Mouse (Mus musculus) limb, embryonic 10.5 days (tissue): Measurements from ENCODE around the gene Gstm6. TPM values are rescaled to one million over a fixed set of nuclear protein-coding genes. Genes with fewer than 3 reads are reported as not detected.
"Not testable (repeated sequence)": the region's sequence is repeated elsewhere in the genome, so short reads cannot be mapped to it uniquely, and the experiment has no call there.

ENCODE experiments used
- DNase-seq: peaks from one replicate; pipeline ENCODE4 v3.0.0-alpha.2; 2017; ENCODE audit warnings: low spot score
- H3K27ac ChIP-seq: fragments of 300-500 bp; sonication (generic); 2 replicates; pipeline ENCODE4 v1.5.1; 2016; ENCODE audit warnings: mild to moderate bottlenecking
- H3K27me3 ChIP-seq: fragments of 300-500 bp; sonication (generic); 2 replicates; pipeline ENCODE4 v1.6.1; 2016; ENCODE audit warnings: low read depth, mild to moderate bottlenecking; ENCODE audit not compliant: poor library complexity, severe bottlenecking
- H3K36me3 ChIP-seq: fragments of 300-500 bp; sonication (generic); 2 replicates; pipeline ENCODE4 v1.6.1; 2016; ENCODE audit warnings: mild to moderate bottlenecking, moderate library complexity
- H3K4me1 ChIP-seq: fragments of 300-500 bp; sonication (generic); 2 replicates; pipeline ENCODE4 v1.6.1; 2016
- H3K4me3 ChIP-seq: fragments of 300-500 bp; sonication (generic); 2 replicates; pipeline ENCODE4 v1.5.1; 2016; ENCODE audit warnings: mild to moderate bottlenecking, moderate library complexity
- H3K9me3 ChIP-seq: fragments of 300-500 bp; sonication (generic); replicated peaks from 2 replicates; pipeline ENCODE4 v1.6.1; 2016; ENCODE audit warnings: mild to moderate bottlenecking
- WGBS: fragments of 180-500 bp; shearing (Covaris S2); methylation state at CpG from one replicate; pipeline ENCODE4 v1.1.7; 2016; 5-methylcytosine and 5-hydroxymethylcytosine counted together
- polyA plus RNA-seq: library from polyadenylated mRNA; unstranded; fragments of >200 nt; fragmentation: Nextera tagmentation; extraction: Ambion mirVana; gene quantifications from 2 replicates; pipeline ENCODE4 v1.2.1, GENCODE M21; 2016

The Gstm6 gene
- polyA plus RNA-seq, 1 experiment from 2014 or later: 3.6 TPM

DNA sequence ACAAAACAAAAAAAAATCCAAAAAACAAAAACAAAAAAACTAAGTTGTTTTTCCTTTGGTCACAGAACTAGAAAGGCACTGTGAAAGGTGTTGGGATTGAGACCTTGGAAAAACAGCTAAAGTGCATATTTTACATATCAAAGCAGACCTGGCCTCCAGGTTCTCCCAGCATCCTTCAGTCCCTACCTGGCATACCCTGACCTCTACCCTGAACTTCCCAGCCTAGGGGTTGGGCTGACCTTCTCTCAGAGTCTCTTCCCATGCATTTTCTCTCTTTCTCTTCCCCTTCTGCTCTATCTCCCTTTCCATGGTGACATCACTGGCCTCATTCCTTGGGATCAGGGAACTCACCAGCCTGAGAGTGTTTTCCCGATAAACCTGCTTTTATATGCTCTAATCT is 22.0 kb upstream of the Gstm6 start:
- Histone ChIP-seq H3K36me3 (no peaks in the 10 kb centered on the region), H3K9me3 (no peaks in the 10 kb centered on the region), H3K27ac (no peak overlapping the region), H3K27me3 (no peaks in the 10 kb centered on the region), H3K4me3 (no peak overlapping the region), H3K4me1 (peaks cover 3% of the 10 kb centered on the region; the same call in 1 of the 2 replicates)
- 78% methylated on average over 1 of the region's 1 CpGs for WGBS
- DNase-seq: no peak

GRCm38 (mm10) chr3:107964656-107965308 is 21.2 kb upstream of the Gstm6 start:
- Histone ChIP-seq H3K4me3 (no peak overlapping the region), H3K9me3 (no peaks in the 10 kb centered on the region), H3K4me1 (peaks cover 6% of the 10 kb centered on the region), H3K27me3 (no peaks in the 10 kb centered on the region), H3K27ac (no peak overlapping the region), H3K36me3 (no peaks in the 10 kb centered on the region)
- WGBS: 71% methylated on average over 5 of the region's 5 CpGs
- DNase-seq: no peak

DNA sequence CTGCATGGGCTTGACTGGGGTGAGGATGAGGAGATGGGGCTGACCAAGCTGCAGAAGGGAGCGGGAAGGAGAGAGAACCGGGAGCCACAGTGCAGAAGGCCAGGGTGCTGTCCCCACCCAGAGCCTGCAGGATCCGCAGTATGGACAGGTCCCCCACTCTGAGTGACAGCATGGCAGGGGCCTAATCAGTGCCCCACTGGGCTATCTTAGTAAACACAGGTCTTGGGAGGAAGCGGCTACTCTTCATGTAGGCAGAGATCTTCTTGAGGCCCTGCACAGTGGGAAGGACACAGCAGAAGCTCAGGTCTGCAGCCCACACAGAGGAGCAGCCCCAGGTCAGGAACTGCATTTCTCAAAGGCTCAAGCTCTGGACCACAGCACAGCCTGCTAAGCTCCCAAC is 20.5 kb upstream of the Gstm6 start:
- Histone ChIP-seq H3K36me3 (no peaks in the 10 kb centered on the region), H3K4me1 (peaks cover 7% of the 10 kb centered on the region; the same call in 1 of the 2 replicates), H3K4me3 (no peak overlapping the region), H3K9me3 (no peaks in the 10 kb centered on the region), H3K27ac (no peak overlapping the region), H3K27me3 (no peaks in the 10 kb centered on the region)
- DNase-seq: no peak
- whole genome bisulfite sequencing: 81% methylated on average over 4 of the region's 4 CpGs

DNA sequence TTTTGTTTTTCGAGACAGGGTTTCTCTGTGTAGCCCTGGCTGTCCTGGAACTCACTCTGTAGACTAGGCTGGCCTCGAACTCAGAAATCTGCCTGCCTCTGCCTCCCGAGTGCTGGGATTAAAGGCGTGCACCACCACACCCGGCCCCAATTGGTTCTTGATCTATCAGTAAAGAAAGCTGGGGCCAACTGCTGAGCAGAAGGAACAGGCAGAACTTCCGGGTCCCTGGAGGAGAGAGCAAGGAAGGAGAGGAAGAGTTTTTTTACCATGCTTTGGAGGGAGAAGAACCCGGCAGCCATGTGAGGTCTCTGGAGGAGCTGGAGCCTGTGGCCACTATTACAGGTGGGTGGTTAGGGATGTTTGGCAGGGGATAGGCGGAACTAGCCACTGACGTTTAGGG is 11.7 kb upstream of the Gstm6 start:
- not testable (repeated sequence) for H3K27me3 ChIP-seq, H3K9me3 ChIP-seq, H3K27ac ChIP-seq, H3K4me1 ChIP-seq, H3K4me3 ChIP-seq, DNase-seq, H3K36me3 ChIP-seq
- whole genome bisulfite sequencing: 92% methylated on average over 9 of the region's 9 CpGs

DNA sequence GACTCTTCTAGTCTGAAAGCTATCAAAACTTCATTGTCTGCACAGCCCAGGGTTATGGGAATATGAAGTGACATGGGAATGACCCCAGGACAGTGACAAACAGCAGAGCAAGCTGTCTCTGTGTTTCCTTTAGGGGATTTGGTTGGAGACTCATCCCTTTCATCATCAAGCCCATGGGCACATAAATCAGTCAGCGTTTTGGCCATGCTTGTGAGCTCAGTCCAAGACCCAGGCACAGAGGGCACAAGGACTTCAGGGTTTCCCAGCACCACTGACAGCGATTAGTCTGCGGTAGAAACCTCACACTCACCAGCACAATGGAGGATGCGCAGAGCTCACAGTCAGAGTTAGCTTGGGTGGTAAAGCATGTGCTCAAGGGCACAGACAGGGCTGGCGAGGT is 10.4 kb upstream of the Gstm6 start:
- WGBS: 74% methylated on average over 5 of the region's 5 CpGs
- Histone ChIP-seq H3K27me3 (no peaks in the 10 kb centered on the region), H3K27ac (no peak overlapping the region), H3K4me1 (no peaks in the 10 kb centered on the region), H3K9me3 (no peaks in the 10 kb centered on the region), H3K36me3 (no peaks in the 10 kb centered on the region), H3K4me3 (no peak overlapping the region)
- DNase-seq: no peak

DNA sequence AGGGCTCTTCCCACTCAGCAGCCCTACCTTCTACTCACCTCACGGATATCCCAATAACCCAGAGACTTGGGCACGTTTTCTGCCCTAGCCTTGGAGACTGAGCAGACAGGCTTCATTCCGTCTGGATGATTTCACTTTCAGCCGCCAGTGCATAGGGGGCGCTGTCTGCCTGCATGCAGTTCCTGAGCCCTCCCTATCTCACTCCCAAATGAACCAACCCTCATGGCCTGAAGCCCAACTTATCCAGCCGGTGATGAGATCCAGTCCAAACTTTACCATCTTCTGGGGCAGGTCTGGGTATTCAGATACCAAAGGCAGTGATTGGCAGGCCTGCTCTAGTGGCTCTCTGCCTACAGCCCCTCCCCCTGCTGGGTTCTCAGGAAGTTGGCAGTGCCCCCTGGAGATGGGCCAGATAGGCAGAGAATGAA is 9.8 kb upstream of the Gstm6 start:
- WGBS: 21% methylated on average over 6 of the region's 6 CpGs
- Histone ChIP-seq H3K9me3 (no peaks in the 10 kb centered on the region), H3K27ac (no peak overlapping the region), H3K36me3 (no peaks in the 10 kb centered on the region), H3K4me3 (no peak overlapping the region), H3K4me1 (no peaks in the 10 kb centered on the region), H3K27me3 (no peaks in the 10 kb centered on the region)
- peak; percentile 56 for DNase-seq

DNA sequence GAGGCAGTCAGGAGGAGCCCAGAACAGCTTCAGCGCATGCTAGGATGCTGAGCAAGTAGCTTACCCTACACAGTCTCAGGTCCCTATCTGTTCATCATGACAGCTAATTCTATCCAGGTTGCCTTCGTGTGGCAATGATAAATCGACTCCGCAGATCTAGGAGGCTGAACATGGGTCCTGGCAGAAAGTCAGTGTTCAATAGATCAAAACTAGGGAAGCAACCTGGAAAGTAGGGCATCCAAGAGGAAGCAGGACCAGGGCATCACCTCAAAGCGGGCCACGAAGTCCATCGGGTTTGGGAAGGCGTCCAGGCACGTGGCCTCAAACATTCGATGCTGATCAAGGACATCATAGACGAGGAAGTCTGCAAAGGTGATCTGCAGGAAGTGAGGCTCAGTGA is 7.0 kb upstream of the Gstm6 start:
- Histone ChIP-seq H3K4me1 (no peaks in the 10 kb centered on the region), H3K9me3 (no peaks in the 10 kb centered on the region), H3K27me3 (no peaks in the 10 kb centered on the region), H3K27ac (no peak overlapping the region), H3K4me3 (no peak overlapping the region), H3K36me3 (no peaks in the 10 kb centered on the region)
- WGBS: 86% methylated on average over 11 of the region's 11 CpGs
- no peak for DNase-seq

DNA sequence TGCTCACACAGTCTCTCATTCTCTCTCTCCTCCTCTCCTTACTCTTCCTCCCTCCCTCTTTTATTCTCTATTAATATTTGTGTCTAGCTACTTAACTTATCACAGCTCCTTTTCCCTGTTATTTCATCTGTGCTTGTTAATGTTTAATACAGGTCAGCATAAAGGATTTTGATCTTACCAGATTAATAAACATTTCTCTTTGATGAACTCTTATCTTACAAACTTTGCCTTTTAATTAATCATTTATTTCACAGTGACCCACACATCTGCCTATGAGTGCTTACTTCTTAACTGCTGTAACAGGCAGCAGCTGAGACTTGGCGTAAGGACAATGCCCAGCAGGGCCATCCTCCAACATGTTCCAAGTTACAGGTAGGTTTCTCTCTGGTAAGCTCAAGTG is 5.9 kb upstream of the Gstm6 start:
- H3K27ac ChIP-seq, H3K4me1 ChIP-seq, H3K9me3 ChIP-seq, DNase-seq, H3K27me3 ChIP-seq, H3K4me3 ChIP-seq, H3K36me3 ChIP-seq: not testable (repeated sequence)
- 95% methylated on average over 1 of the region's 1 CpGs for WGBS

DNA sequence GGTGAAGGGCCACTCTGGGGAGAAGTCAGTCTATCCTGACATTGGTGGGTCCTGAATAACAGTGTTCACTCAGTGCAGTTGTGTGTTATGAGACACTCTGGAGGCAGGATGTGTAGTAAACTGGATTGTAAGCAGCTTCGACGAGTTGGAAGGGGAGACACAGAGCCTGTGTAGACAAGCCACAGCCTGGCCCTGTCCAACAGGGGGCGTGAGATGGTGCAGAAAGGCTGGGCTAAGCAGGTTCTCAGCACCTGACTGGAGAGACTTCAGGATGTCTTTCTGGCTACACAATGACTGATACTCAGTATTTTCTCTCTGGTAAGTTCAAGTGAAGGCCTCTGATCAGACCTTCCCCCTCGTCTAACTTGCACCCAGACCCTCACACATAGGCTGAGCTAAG is 2.2 kb upstream of the Gstm6 start:
- H3K9me3 ChIP-seq: no peaks in the 10 kb centered on the region
- no peaks in the 10 kb centered on the region for H3K36me3 ChIP-seq
- DNase-seq: no peak
- H3K27ac ChIP-seq: no peak overlapping the region
- H3K4me1 ChIP-seq: peaks cover 10% of the 10 kb centered on the region
- H3K27me3 ChIP-seq: no peaks in the 10 kb centered on the region
- WGBS: 49% methylated on average over 4 of the region's 4 CpGs
- no peak overlapping the region for H3K4me3 ChIP-seq

- DNase-seq: no peak
- H3K36me3 ChIP-seq: no peaks in the 10 kb centered on the region
These were observed 2.3 kb downstream of the Gstm6 start for GRCm38 (mm10) chr3:107941261-107941660.

GRCm38 (mm10) chr3:107940524-107940923 is 3.0 kb downstream of the Gstm6 start:
- no peak for DNase-seq
- H3K36me3 ChIP-seq: no peaks in the 10 kb centered on the region
- peaks cover 16% of the 10 kb centered on the region for H3K4me1 ChIP-seq
- H3K27ac ChIP-seq: no peak overlapping the region
- no peaks in the 10 kb centered on the region for H3K27me3 ChIP-seq
- 74% methylated on average over 7 of the region's 7 CpGs for WGBS
- no peaks in the 10 kb centered on the region for H3K9me3 ChIP-seq
- no peak overlapping the region for H3K4me3 ChIP-seq

More at GRCm38 (mm10) chr3:107941261-107941660, 2.3 kb downstream of the Gstm6 start:
- WGBS: 91% methylated on average over 4 of the region's 4 CpGs
- no peaks in the 10 kb centered on the region for H3K9me3 ChIP-seq
- H3K27ac ChIP-seq: no peak overlapping the region
- no peaks in the 10 kb centered on the region for H3K27me3 ChIP-seq
- H3K4me3 ChIP-seq: no peak overlapping the region
- peaks cover 16% of the 10 kb centered on the region for H3K4me1 ChIP-seq

DNA sequence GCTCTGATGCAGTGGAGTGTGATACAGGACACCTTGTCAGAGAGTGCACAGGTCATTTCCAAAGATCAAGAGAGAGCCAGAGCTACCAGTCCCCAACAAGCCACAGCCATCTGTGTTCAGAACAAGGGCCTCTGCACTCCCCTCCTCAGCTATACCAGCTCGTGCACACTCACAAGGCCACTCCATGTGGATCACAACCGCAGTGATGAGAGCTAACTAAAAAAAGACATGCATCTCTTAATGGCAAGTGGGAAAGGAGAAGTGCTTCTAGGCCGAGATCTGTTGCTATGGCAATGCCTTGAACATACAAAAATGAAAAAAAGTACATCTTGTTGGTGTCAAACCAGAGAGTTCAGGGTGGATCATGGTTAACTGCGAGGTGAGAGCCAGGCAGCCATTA is 3.7 kb downstream of the Gstm6 start:
- WGBS: 84% methylated on average over 4 of the region's 4 CpGs
- H3K9me3 ChIP-seq: no peaks in the 10 kb centered on the region
- H3K4me1 ChIP-seq: peaks cover 16% of the 10 kb centered on the region
- no peaks in the 10 kb centered on the region for H3K36me3 ChIP-seq
- DNase-seq: no peak
- H3K4me3 ChIP-seq: no peak overlapping the region
- no peak overlapping the region for H3K27ac ChIP-seq
- H3K27me3 ChIP-seq: no peaks in the 10 kb centered on the region

GRCm38 (mm10) chr3:107939403-107939802 is 4.1 kb downstream of the Gstm6 start:
- peaks cover 16% of the 10 kb centered on the region for H3K4me1 ChIP-seq
- WGBS: 48% methylated on average over 3 of the region's 3 CpGs
- H3K36me3 ChIP-seq: no peaks in the 10 kb centered on the region
- H3K27ac ChIP-seq: no peak overlapping the region
- H3K9me3 ChIP-seq: no peaks in the 10 kb centered on the region
- H3K27me3 ChIP-seq: no peaks in the 10 kb centered on the region
- H3K4me3 ChIP-seq: no peak overlapping the region
- peak; percentile 67 for DNase-seq

- Histone ChIP-seq H3K9me3 (no peaks in the 10 kb centered on the region), H3K4me3 (no peak overlapping the region), H3K27ac (no peak overlapping the region), H3K36me3 (no peaks in the 10 kb centered on the region), H3K27me3 (0 out of 2 replicates have a peak, but pooled peaks cover 2% of the 10 kb centered on the region), H3K4me1 (peaks cover 18% of the 10 kb centered on the region)
- no peak for DNase-seq
- WGBS: 71% methylated on average over 3 of the region's 3 CpGs
These were observed 7.7 kb downstream of the Gstm6 start for GRCm38 (mm10) chr3:107935888-107936287.
